Mouse (Mus musculus) c-Kit-positive CD71-positive TER-119-positive erythroid progenitor cells, embryonic 14.5 days (primary cell): ENCODE measurements around the gene 1110025L11Rik.
"Not testable (repeated sequence)": the region's sequence is repeated elsewhere in the genome, so short reads cannot be mapped to it uniquely, and the experiment has no call there.

Experiments
- DNase-seq: peaks from one replicate; pipeline ENCODE4 v3.0.0-alpha.2; 2013; ENCODE audit warnings: low spot score

Gene 1110025L11Rik

GRCm38 (mm10) chr16:89063902-89064301, at the start of gene 1110025L11Rik:
Gene 1110025L11Rik, minus strand, starts transcription at chr16:89064002.
- not testable (repeated sequence) for DNase-seq

DNA sequence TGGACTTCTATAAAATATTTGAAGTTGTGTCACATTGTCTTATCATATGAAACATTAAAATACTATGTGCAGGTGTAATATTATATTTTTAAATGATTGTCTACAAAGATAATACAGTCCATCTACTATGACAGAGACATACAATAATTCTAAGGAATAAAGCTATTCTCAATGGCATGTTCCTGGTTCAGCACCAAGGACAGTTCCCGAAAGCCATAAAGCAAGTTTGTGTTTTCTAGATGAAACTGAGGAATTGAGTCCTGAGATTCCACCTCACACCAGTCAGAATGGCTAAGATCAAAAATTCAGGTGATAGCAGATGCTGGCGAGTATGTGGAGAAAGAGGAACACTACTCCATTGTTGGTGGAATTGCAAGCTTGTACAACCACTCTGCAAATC, 7.2 kb upstream of the 1110025L11Rik start:
- DNase-seq = peak; percentile 3

DNA sequence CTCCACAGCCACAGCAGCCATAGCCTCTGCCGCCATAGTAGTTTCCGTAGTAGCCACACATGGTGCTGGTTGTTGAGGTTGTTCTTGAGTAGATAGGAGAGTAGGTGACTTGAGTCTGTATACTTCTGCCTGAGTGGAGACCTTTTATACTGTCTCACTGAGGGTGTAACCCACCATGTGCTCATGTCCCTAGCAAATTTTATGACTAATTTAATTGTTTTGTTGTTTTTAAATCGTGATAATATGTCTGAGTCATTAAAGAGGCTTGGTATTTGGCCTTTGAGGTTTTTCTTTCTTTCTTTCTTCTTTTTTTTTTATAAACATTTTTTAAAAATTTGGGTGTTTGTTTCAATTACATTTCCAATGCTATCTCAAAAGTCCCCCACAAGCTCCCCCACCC, 16.0 kb downstream of the 1110025L11Rik start, which contains the start of gene Krtap6-5:
Gene Krtap6-5 (minus strand): TSS at position 101 of the 400 bp plus-strand sequence.
- no peak for DNase-seq

- DNase-seq = not testable (repeated sequence)
These were observed 22.4 kb downstream of the 1110025L11Rik start, which contains the start of gene Gm10228 for GRCm38 (mm10) chr16:89041372-89041771. Gene Gm10228, minus strand, starts transcription at chr16:89041472.

GRCm38 (mm10) chr16:89031399-89031798, 32.4 kb downstream of the 1110025L11Rik start, which contains the start of gene Krtap6-1:
Gene Krtap6-1, plus strand, starts transcription at chr16:89031699.
- not testable (repeated sequence) for DNase-seq

- not testable (repeated sequence) for DNase-seq
These were observed 48.8 kb downstream of the 1110025L11Rik start, which contains the start of gene Gm10229 for GRCm38 (mm10) chr16:89014984-89015383. Gene Gm10229, plus strand, starts transcription at chr16:89015284.

DNA sequence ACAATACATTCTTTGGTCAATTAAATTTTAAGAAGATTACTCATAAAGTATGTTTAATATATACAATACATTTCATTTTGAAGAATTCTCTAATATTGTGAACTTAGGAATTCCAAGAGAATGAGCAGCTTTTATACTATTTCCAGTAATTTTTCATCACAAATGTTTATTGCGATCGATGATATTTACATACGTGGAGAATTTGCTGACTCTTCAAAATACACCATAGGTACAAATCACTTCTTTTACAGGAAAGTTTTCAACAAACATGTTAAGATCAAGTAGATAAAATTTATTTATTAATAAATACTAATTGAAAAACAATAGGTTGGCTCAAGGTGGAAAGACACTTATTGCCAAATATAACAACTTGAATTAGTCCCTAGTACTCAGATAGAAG, 49.8 kb downstream of the 1110025L11Rik start:
- no peak for DNase-seq
